Mouse (Mus musculus) gastrocnemius, postnatal 14 days (tissue): ENCODE measurements around the gene Hat1. TPM values are rescaled to one million over a fixed set of nuclear protein-coding genes. Genes with fewer than 3 reads are reported as not detected.

Experiments used
- DNase-seq: peaks from one replicate; pipeline ENCODE4 v3.0.0; 2021; ENCODE audit warnings: mixed read lengths
- intact Hi-C: fragments of 180-260 bp; cut with DNase I; formaldehyde crosslinking; loops from one replicate; pipeline ENCODE4 v1.15.1; 2025; ENCODE audit warnings: low total_unique reads
- long read RNA-seq, 2 experiments: library from polyadenylated mRNA; stranded (forward); transcript quantifications; one replicate each; pipeline ENCODE4 v2.0.0; 2021
- total RNA-seq, 2 experiments: library from RNA; stranded (reverse); gene quantifications; 2 replicates each; pipeline ENCODE4 v1.2.3; 2021

The Hat1 gene
- 10 to 100 TPM; 12.7 to 14.1 TPM for total RNA-seq
- long read RNA-seq, experiment 1, transcript Hat1-201 (11 exons, 1,576 nt), result major isoform, 13 of 13 reads
- long read RNA-seq, experiment 1, partial matches to known transcripts, result 0 of 13 reads
- long read RNA-seq, experiment 1, other reads (novel, unspliced or antisense), result 0 of 13 reads
- long read RNA-seq, experiment 2, transcript Hat1-201 (11 exons, 1,576 nt), result major isoform, 14 of 14 reads
- long read RNA-seq, experiment 2, partial matches to known transcripts, result 0 of 14 reads
- long read RNA-seq, experiment 2, other reads (novel, unspliced or antisense), result 0 of 14 reads

- intact Hi-C loops, result no loop called here
- peak; percentile 97 for DNase-seq
These were observed at the start of gene Hat1 for GRCm38 (mm10) chr2:71388951-71389763. Hat1 (plus strand) TSS chr2:71388958.

GRCm38 (mm10) chr2:71340126-71340525 lies 48.6 kb upstream of the Hat1 start:
- DNase-seq, result no peak
- intact Hi-C loops, result no loop called here

- intact Hi-C loops, result no loop called here
- no peak for DNase-seq
These were observed 44.7 kb upstream of the Hat1 start for GRCm38 (mm10) chr2:71343884-71344640.

DNA sequence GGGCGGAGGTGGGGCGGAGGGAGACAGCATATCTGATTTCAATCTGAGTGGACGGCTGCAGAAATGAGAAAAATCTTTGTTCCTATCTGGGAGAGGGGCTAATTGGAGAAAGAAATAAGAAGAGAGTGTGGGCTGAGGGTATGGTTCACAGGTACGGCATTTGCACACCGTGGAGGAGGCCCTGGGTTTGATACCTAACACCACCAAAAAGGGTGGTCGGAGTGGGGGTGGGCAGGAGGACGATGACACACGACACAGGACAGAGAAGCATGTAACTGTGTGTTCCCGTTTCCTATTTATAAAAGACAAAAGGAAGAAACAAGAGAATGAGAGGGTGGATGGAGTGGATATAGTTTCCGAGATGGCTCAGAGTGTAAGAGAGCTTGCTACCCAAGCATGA lies 41.6 kb upstream of the Hat1 start:
- intact Hi-C loops, result no loop called here
- no peak for DNase-seq

GRCm38 (mm10) chr2:71347732-71348490 lies 40.8 kb upstream of the Hat1 start:
- intact Hi-C loops, result no loop called here
- no peak for DNase-seq

DNA sequence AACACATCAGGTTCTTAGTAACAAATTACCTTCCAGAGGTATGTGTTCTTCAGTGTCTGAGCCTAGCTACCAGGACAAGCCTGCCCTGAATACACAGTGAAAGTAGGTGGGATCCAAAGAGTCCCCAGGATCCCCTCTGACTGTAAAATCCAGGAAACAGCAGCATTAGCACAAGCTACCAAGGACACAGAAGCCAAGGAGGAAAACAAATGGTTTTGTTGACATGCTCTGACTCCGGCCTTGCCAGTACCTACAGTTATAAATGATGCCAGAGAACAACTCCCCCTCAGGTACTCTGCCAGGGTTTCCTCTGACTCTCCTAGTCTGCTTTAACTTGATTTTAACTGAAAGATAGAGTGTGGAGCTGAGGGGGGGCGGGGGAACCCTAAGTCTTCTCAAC lies 39.2 kb upstream of the Hat1 start:
- intact Hi-C loops, result no loop called here
- DNase-seq, result no peak

- intact Hi-C loops, result no loop called here
- DNase-seq, result no peak
These were observed 38.6 kb upstream of the Hat1 start for GRCm38 (mm10) chr2:71350181-71350580.

- DNase-seq, result no peak
These were observed 37.6 kb upstream of the Hat1 start for GRCm38 (mm10) chr2:71350904-71351726.

GRCm38 (mm10) chr2:71351727-71351987 lies 37.1 kb upstream of the Hat1 start:
- no peak for DNase-seq
- intact Hi-C loops, result no loop called here

More at GRCm38 (mm10) chr2:71350904-71351726, 37.6 kb upstream of the Hat1 start:
- intact Hi-C loops, result no loop called here

- no peak for DNase-seq
- intact Hi-C loops, result no loop called here
These were observed 35.3 kb upstream of the Hat1 start for GRCm38 (mm10) chr2:71353306-71354054.

DNA sequence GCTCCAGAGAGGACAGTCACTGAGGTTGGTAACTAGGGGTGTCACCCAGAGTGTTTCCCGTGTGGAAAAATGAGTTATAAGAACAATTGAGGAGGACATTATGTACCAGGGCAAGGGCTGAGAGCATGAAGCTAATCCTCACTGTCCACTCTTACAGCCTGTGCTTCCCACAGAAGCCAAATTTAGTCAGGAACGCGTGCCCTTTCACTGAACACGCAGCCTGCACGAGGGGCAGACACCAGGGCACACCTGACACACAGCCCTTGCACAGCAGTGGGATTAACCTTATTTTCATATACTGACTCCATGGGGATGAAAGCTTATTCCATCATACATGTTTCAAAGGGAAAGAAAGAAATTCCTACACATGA lies 34.7 kb upstream of the Hat1 start:
- intact Hi-C loops, result no loop called here
- DNase-seq, result no peak

- intact Hi-C loops, result no loop called here
- DNase-seq, result no peak
These were observed 30.4 kb upstream of the Hat1 start for GRCm38 (mm10) chr2:71358347-71358746.

DNA sequence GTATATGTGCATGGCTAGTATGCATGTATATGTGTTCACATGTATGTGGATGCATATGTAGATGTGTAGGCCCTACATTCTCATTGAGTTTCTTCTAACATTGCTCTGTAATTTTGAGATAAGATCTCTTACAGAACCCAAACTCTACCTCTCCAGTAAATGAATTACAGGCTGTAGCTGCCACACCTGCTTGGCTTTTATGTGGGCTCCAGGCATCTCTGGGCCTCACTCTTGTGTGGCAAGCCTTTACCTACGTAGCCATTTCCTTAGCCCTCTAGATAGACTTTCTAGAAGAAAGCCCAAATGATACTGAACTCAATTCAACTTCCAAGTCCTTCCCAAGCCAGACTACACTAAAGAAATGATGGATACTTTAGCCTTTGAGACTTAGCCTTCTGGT lies 28.6 kb upstream of the Hat1 start:
- intact Hi-C loops, result no loop called here

GRCm38 (mm10) chr2:71366618-71367124 lies 22.1 kb upstream of the Hat1 start:
- intact Hi-C loops, result no loop called here
- no peak for DNase-seq

More for the DNA sequence above, 28.6 kb upstream of the Hat1 start:
- DNase-seq, result no peak

DNA sequence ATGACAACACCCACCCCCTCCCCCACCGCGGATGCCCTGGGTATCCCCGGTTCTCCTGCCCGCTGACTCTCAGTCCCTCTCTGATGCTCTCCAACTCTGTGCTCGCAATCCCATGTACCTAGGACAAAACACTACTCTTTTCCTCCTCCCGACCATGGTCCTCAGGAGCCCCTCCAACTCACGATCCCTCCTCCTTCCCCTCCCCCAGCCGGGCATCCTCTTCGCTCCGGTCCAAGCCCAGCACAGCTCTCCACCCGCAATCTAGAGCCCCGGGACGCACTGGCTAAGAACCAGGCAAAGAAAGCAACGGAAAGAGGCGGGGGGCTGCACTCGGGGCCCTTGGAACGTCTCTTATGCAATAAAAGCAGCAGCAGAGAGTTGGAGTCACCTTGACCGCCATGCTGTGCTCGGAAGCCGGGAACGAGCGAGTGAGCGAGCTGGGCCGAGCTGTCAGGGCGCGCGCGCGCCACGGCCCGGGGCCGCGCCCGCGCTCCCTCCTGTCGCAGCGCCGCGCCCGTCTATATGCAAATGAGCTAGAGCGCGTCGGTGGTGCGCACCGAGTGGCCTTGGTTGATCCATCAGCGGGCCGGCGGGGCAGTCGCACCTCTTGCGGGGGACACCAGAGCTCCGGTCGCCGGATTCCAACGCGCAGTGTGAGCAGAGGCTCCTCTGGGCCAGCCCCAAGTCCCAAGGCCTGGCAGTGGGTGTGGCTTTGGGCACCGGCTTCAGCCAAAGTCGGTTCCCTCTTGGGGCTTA lies 21.5 kb upstream of the Hat1 start, which contains the start of gene Slc25a12:
TSS of gene Slc25a12 (minus strand) at position 625 of the 756 bp plus-strand sequence.
- DNase-seq, result peak; percentile 89
- intact Hi-C loops, result no loop called here

DNA sequence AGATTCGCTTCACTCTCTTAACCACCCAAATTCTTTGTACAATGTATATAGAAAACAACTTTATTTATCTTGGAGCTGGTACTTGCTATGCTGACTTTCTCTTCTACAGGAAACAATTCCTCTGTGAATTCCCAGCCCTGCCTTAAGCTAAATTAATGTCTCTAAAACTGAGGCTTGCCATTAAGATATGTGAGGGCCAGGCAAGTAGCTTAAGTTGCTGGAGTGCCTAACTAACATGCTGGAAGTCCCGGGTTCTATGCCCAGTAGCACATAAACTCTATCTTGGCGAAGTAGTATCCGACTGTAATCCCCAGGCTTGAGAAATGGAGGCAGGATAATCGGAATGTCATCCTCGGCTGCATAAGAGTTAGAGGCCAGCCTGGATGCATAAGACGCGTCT lies 20.7 kb upstream of the Hat1 start:
- DNase-seq, result no peak
- intact Hi-C loops, result no loop called here

GRCm38 (mm10) chr2:71371790-71372189 lies 17.0 kb upstream of the Hat1 start:
- no peak for DNase-seq
- intact Hi-C loops, result no loop called here
